Mouse (Mus musculus) kidney, adult 11 months (tissue): ENCODE data around the gene Rspo4.

Experiments
- DNase-seq: peaks from one replicate; pipeline ENCODE4 v3.0.0; 2022

Rspo4 gene

GRCm38 (mm10) chr2:151911751-151912150 lies 69.0 kb downstream of the Rspo4 start:
- no peak for DNase-seq

- no peak for DNase-seq
Observed at GRCm38 (mm10) chr2:151914120-151914519, 71.4 kb downstream of the Rspo4 start.

GRCm38 (mm10) chr2:151915111-151915510 lies 72.4 kb downstream of the Rspo4 start:
- DNase-seq, result no peak

GRCm38 (mm10) chr2:151916061-151916831 lies 73.5 kb downstream of the Rspo4 start:
- DNase-seq, result peak; percentile 59

GRCm38 (mm10) chr2:151919140-151919539 lies 76.4 kb downstream of the Rspo4 start:
- DNase-seq, result peak; percentile 67

- DNase-seq, result no peak
Observed at GRCm38 (mm10) chr2:151921068-151921467, 78.3 kb downstream of the Rspo4 start.

- no peak for DNase-seq
Observed at GRCm38 (mm10) chr2:151921596-151921995, 78.9 kb downstream of the Rspo4 start.
